Mouse (Mus musculus) CH12F3 (cell line): ENCODE results near the gene Tdrd7.

ENCODE experiments used
- in situ Hi-C: fragments of 300-500 bp; cut with MboI; formaldehyde crosslinking; loops from 2 replicates; pipeline ENCODE4 v1.14.3; 2020; ENCODE audit warnings: low sequenced_read_pairs

Gene Tdrd7

GRCm38 (mm10) chr4:46041761-46042504 lies 76.8 kb downstream of the Tdrd7 start:
- in situ Hi-C loops, result no loop called here

DNA sequence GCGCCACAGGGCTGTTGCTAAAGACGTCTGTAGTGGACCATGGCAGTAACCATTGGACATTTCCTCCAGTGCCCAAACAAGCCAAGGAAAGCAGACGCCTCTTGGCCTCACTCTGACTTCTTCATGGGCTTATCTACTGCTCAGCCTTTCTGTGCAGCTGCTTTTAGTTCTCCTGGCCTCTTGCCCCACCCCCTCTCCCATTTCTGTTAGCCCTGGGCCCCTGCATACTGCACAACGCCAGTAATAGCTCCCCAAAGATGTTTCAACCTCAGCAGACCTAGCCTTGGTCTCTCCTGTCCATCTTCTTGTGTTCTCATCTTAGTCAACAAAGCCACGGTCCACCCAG lies 77.3 kb downstream of the Tdrd7 start:
- in situ Hi-C loops, result no loop called here

- in situ Hi-C loops, result no loop called here
Measured at GRCm38 (mm10) chr4:46043361-46043760, 78.2 kb downstream of the Tdrd7 start.

GRCm38 (mm10) chr4:46047971-46048370 lies 82.8 kb downstream of the Tdrd7 start:
- in situ Hi-C loops, result no loop called here

DNA sequence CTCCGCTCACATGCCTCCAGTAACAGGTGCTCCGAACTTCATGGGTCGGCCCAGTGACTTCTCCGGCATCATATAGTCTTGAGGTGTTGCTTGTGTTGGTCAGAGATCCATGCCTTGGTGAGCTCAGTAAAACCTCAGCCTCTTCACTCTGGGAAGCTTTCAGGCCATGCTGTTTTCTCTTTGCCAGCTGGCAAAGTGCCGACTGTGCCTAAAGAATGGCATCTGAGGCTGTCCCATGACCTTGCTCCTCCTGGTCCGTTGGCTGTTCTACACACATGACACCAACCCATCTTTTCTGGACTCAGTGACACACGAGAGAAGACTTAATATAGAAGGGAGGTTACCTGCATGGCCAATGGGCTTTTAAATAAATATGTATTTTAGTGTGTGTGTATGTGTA lies 83.3 kb downstream of the Tdrd7 start:
- in situ Hi-C loops, result no loop called here

DNA sequence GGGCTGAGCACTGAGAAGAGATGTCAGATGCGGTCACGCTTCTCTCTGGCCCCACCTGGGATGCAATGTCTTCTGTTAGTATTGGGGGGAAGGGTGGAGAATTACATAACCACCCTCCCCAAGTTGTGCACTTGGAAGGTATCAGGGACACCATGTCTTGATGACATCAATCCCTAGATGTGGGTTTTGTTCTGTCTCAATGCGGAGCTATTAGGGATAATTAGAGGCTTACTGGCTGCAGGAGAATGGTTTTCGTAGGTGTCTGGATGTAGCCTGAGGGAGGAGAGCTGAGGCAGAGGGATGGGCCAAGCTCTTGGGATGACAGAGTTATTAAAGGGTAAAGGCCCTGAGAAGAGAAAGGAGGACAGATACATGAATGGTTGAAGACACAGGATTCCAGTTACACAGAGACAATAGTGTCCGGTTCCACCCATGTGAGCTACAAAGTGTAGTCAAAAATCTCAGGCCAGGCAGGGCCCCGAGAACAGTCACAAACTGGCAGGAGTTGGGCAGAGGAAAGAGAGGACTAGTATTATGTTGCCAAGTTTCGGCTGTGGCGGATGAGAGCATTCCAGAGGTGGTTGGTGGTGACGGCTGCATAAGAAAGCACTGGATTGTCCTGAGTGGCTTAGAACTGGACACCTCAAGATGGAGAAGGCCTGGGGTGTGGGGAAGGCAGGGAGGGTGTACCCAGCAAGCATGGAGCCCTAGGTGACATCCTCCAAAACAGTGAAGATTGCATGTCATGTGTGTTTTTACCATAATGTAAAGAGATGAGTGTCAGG lies 88.4 kb downstream of the Tdrd7 start:
- in situ Hi-C loops, result no loop called here

- in situ Hi-C loops, result no loop called here
Measured at GRCm38 (mm10) chr4:46056163-46056562, 91.0 kb downstream of the Tdrd7 start.

DNA sequence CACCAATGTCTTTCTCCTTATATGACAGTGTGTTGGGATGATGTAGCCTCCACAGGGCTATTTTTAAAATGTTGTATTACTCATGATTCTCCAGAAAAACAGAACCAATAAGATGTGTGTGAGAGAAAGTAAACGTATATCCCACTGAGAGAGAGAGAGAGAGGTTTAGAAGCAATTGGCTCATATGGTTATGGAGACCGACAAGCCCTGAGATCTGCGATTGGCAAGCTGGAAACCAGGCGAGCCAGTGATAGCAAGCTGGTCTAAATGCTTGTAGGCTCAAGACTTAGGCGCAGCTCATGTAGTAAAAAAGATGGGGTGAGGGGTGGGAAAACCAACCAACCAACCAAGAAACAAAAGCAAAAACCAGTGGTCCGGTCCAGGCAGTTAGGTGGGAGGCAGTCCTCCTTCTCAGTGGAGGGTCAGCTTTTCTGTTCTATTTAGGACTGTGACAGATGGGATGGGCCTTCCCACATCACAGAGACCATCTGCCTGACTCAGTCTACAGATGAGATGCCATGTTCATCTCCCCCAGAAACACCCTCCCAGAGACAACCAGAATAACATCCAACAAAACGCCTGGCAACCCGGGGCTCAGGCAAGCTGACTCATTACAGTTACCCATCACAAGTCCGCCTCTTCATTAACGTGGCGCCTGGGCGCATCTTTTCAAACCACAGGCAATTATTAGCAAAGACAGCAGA lies 96.3 kb downstream of the Tdrd7 start:
- in situ Hi-C loops, result no loop called here

GRCm38 (mm10) chr4:46063841-46064240 lies 98.7 kb downstream of the Tdrd7 start:
- in situ Hi-C loops, result no loop called here

- in situ Hi-C loops, result no loop called here
Measured at GRCm38 (mm10) chr4:46064263-46064662, 99.1 kb downstream of the Tdrd7 start.

- in situ Hi-C loops, result no loop called here
Measured at GRCm38 (mm10) chr4:46064961-46065360, 99.8 kb downstream of the Tdrd7 start.

DNA sequence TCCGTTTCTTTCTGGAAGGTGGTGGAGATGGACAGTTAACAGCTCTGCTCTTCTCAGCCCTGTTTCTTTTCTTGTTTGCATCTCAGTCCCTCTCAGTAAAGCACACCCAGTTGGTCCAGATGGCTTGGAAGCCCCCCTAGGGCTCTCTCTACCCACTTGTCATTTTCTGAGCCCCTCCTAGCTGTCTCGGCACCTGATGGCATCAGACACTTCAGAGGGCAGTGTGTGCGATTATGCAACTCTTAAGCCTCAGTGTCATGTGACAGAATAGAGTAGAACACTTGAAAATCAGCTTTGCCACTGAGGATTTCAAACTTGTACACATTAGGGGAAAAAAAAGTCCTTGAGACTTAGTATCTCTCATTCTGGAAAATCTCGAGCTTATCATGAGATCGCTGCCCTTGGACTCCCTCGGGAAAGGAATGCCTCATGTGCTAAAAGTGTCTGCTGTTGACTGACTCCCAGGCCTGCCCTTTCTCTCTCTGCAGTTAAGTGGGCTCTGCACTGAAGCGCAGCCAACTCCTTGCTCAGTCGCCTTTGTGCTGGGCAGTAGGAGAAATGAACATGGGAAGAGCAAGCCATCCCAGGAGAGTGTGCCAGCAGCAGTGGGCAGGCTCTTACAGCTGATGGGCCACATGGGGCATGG lies 100.7 kb downstream of the Tdrd7 start:
- in situ Hi-C loops, result no loop called here

DNA sequence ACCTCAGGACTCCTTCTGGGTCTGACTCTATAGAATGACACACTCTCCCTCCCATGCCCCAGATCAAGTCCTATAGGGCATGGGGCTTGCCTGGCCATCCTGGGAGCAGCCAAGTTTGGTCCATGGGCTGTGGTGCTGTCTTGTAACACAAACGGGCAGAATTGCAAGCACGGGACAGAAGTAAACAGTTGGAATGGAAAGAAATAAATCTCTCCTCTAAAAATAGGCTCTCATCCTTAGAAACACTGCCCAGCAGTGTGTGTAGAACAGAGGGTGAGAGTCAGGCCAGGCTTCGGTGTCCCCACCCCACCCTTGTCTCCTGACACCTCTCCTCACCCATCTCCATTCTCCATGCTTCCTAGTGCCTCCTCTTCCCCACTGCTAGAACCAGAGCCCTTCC lies 102.9 kb downstream of the Tdrd7 start:
- in situ Hi-C loops, result no loop called here

- in situ Hi-C loops, result no loop called here
Measured at GRCm38 (mm10) chr4:46068573-46068972, 103.4 kb downstream of the Tdrd7 start.

DNA sequence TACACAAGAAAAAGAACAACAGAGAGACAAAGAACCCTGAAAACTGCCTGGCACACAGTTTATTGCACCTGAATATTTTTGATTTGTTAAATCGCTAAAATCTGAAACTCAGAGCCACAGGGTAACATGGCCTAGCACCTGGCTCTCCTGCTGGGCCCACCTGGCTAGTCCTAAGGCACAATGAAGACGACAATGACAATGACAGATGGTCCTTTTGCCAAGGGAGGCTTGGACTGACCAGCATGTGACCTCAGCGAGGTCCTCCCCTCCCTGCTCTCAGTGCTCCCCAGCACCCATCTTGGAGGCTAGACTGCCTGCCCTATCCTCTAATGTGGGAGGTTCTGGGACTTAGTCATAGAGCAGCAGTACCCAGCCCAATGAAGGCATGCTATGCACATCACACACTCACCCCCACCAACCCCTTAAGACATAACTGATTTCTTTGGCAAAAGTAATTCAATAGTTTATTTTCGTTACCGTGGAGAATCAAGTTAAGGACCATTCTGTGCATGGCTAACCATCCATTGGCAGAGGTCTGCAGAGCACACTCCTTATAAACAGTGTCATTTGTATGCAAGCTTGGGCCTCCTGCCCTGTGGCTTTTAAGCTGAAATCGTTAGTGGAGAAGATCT lies 104.8 kb downstream of the Tdrd7 start:
- in situ Hi-C loops, result no loop called here

DNA sequence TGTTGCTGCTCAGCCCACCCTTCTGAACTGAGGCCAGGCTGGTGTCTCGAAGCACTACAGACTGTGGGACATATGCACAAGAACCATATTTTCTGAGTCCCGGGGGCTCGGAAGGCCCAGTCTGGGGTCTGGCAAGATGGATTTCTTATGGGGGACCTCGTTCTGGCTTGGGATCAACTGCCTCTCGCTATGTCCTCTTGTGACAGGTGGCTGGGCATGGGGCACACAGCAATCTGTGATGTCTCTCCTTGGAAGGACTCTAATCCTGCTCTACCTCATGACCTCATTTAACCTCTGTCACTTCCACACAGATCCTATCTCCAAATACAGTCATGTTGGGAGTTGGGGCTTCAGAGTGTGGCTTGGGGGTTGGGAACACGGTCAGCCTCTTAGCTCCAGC lies 107.5 kb downstream of the Tdrd7 start:
- in situ Hi-C loops, result no loop called here

DNA sequence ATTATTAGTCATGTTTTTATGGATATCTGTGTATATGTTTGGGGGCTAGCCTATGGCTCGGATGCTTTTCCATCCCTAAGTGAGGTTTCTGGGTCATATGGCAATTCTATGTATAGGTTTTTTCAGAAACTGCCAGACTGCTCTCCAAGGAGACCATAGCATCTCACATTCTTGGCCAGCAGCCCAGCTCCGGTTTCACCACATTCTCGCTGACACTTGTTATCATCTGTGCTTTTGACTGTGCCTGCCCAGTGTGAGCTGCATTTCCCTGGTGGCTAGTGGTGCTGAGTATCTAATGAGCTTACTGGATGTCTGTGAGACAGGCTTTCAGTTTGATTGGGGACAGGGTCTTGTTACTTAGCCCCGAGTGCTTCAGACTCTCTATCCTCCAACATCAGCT lies 108.6 kb downstream of the Tdrd7 start:
- in situ Hi-C loops, result no loop called here

DNA sequence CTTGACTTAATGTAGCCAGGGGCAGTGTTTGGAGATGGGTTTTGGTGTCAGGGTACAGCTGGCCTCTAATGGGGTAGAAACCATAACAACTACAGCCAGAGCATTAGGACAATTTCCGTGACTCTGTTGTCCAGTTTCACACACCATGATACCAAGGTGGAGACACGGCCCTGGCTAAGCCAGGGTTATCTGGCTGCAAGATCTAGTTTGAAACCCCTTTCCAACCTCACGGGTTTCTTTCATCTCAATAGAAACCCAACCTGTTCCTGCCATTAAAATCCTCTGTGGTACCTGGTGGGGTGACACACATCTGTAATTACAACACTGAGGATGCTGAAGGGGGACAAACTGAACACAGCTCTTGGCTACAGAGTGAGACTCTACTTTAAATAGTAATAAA lies 110.5 kb downstream of the Tdrd7 start:
- in situ Hi-C loops, result no loop called here

- in situ Hi-C loops, result no loop called here
Measured at GRCm38 (mm10) chr4:46076892-46077291, 111.8 kb downstream of the Tdrd7 start.

DNA sequence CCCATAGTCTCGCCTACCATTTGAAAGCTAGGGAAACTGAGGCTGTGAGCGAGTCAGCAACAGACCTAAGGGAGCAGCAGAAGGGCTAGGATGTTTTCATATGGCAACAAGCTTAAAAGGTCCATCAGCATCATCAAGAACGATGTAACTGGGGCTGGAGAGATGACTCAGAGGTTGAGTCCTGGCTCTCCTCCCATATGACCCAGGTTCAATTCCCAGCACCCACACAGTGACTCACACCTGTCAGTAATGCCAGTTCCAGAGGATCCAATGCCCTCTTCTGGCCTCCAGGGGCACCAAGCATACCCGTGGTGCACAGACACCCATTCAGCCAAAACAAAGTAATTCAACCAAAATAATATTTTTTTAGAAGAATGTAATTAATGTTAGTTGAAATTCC lies 115.1 kb downstream of the Tdrd7 start:
- in situ Hi-C loops, result no loop called here

- in situ Hi-C loops, result no loop called here
Measured at GRCm38 (mm10) chr4:46082555-46082954, 117.4 kb downstream of the Tdrd7 start.
